Mouse (Mus musculus): ENCODE results near the gene Csrnp3. TPM values are rescaled to one million over a fixed set of nuclear protein-coding genes. Genes with fewer than 3 reads are reported as not detected.

The Csrnp3 gene
- polyA plus RNA-seq, 1 experiment from 2014 or later, result 1.2 TPM

DNA sequence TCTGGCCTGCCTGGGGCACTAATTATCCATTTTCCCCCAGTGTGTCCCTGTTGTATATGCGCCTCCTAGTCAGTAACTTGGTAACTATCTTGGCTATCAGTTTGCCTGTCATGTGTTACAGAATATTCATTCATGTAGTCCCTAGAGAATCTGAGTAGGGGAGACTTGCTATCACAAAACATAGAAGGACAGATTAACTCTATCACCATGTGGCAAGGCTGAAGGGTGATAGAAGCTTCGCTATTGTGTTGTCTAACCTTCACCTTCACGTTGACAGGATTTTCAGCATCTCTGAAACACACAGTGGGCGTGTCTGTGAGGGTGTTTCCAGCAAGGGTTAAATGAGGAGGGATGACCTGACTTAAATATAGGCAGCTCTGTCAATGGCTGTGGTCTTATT, 140.1 kb downstream of the Csrnp3 start:
- peaks cover 41% of the 10 kb centered on the region for H3K27me3 ChIP-seq (ENCODE audit: control insufficient read depth, insufficient read depth, low read length)
- no peak overlapping the region for H3K4me3 ChIP-seq (ENCODE audit: low read length)

DNA sequence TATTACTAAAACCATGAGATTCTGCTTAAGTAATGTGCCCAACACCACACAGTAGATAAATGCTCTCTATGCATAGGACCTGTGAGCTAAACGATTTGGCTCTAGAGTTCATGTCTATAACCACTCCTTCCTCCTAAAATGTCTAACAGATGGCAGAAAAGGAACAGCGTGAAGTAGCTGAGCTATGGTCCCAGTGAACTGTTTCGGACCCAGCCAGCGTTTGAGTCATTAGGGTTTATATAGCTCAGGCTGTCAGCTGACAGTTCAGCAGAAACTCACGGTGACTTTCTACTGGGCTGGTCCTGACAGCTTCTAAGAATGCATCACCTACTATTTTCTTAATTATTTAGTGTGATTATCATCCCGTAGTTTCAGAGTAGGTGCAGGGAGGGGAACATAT, 141.5 kb downstream of the Csrnp3 start:
- WGBS, result 55% methylated on average over 6 of the region's 6 CpGs
- Histone ChIP-seq H3K4me1 (ENCODE audit: control insufficient read depth, insufficient read depth, low read length) (peaks cover 5% of the 10 kb centered on the region; the same call in 1 of the 2 replicates), H3K9ac (ENCODE audit: low read length) (no peak overlapping the region), H3K9me3 (replicated peaks; ENCODE audit: control insufficient read depth, low read length) (no peaks in the 10 kb centered on the region), H3K4me2 (ENCODE audit: low read depth, low read length) (no peak overlapping the region), H3K4me3 (ENCODE audit: low read length) (no peak overlapping the region), H3K36me3 (ENCODE audit: control insufficient read depth, insufficient read depth) (no peaks in the 10 kb centered on the region), H3K27ac (ENCODE audit: low read length) (no peak overlapping the region), H3K27me3 (ENCODE audit: control insufficient read depth, insufficient read depth, low read length) (peaks cover 43% of the 10 kb centered on the region)
- no peak for ATAC-seq (replicated peaks; ENCODE audit: extremely low read depth, insufficient read depth, low FRiP score)

More for the DNA sequence above, 140.1 kb downstream of the Csrnp3 start:
- 58% methylated on average over 4 of the region's 4 CpGs for WGBS
- Histone ChIP-seq H3K4me1 (ENCODE audit: control insufficient read depth, insufficient read depth, low read length) (peaks cover 9% of the 10 kb centered on the region; the same call in 1 of the 2 replicates), H3K36me3 (ENCODE audit: control insufficient read depth, insufficient read depth) (no peaks in the 10 kb centered on the region), H3K9ac (ENCODE audit: low read length) (no peak overlapping the region), H3K9me3 (replicated peaks; ENCODE audit: control insufficient read depth, low read length) (no peaks in the 10 kb centered on the region), H3K4me2 (ENCODE audit: low read depth, low read length) (no peak overlapping the region), H3K27ac (ENCODE audit: low read length) (no peak overlapping the region)
- no peak for ATAC-seq (replicated peaks; ENCODE audit: extremely low read depth, insufficient read depth, low FRiP score)

DNA sequence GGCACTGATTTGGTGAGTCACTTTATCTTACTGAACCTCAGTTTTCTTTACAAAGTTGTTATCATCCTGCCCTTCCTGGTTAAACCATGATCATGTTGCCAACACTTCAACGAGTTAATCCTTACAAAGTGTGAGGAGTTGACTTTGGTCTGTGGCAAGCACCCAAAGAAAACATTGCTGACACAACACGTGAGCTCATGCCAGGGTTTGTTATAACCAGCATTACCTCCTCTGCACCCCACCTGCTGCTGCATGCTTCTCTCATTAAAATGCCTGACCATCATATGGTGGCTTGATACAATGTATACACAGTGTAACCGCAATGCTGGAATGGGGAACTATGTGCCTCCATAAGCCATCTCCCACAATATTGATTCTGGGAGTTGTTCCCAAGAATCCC, 142.0 kb downstream of the Csrnp3 start:
- H3K27me3 ChIP-seq (ENCODE audit: control insufficient read depth, insufficient read depth, low read length), result peaks cover 46% of the 10 kb centered on the region
- no peak overlapping the region for H3K27ac ChIP-seq (ENCODE audit: low read length)
- 54% methylated on average over 3 of the region's 3 CpGs for WGBS
- H3K9ac ChIP-seq (ENCODE audit: low read length), result no peak overlapping the region
- H3K36me3 ChIP-seq (ENCODE audit: control insufficient read depth, insufficient read depth), result no peaks in the 10 kb centered on the region
- no peak for ATAC-seq (replicated peaks; ENCODE audit: extremely low read depth, insufficient read depth, low FRiP score)
- no peaks in the 10 kb centered on the region for H3K9me3 ChIP-seq (replicated peaks; ENCODE audit: control insufficient read depth, low read length)
- peaks cover 5% of the 10 kb centered on the region; the same call in 1 of the 2 replicates for H3K4me1 ChIP-seq (ENCODE audit: control insufficient read depth, insufficient read depth, low read length)
- H3K4me3 ChIP-seq (ENCODE audit: low read length), result no peak overlapping the region
- no peak overlapping the region for H3K4me2 ChIP-seq (ENCODE audit: low read depth, low read length)

DNA sequence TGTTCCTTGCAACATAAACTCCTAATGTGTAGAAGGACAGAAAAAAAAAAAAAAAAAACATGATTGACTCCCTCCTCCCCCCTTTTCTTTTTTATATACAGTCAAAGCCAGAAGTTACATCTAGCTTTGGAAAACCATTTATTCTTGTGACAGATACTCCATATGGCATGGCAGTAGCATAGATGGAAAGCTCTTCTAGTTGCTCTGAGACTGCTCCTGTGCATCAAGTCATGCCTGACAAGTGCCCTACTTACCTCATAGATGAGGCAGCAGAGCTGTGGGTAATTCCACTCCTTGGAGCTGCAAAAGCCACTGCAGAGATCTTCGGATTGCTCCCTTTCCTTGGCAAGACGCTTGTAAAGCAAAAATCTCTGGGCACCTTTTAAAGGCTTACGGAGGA, 143.2 kb downstream of the Csrnp3 start:
- no peak overlapping the region for H3K4me3 ChIP-seq (ENCODE audit: low read length)
- 88% methylated on average over 3 of the region's 3 CpGs for WGBS
- H3K4me1 ChIP-seq (ENCODE audit: control insufficient read depth, insufficient read depth, low read length), result peaks cover 5% of the 10 kb centered on the region; the same call in 1 of the 2 replicates
- H3K27ac ChIP-seq (ENCODE audit: low read length), result no peak overlapping the region
- H3K9ac ChIP-seq (ENCODE audit: low read length), result no peak overlapping the region
- ATAC-seq (replicated peaks; ENCODE audit: extremely low read depth, insufficient read depth, low FRiP score), result no peak
- no peaks in the 10 kb centered on the region for H3K9me3 ChIP-seq (replicated peaks; ENCODE audit: control insufficient read depth, low read length)
- H3K27me3 ChIP-seq (ENCODE audit: control insufficient read depth, insufficient read depth, low read length), result peaks cover 41% of the 10 kb centered on the region
- no peak overlapping the region for H3K4me2 ChIP-seq (ENCODE audit: low read depth, low read length)
- no peaks in the 10 kb centered on the region for H3K36me3 ChIP-seq (ENCODE audit: control insufficient read depth, insufficient read depth)

DNA sequence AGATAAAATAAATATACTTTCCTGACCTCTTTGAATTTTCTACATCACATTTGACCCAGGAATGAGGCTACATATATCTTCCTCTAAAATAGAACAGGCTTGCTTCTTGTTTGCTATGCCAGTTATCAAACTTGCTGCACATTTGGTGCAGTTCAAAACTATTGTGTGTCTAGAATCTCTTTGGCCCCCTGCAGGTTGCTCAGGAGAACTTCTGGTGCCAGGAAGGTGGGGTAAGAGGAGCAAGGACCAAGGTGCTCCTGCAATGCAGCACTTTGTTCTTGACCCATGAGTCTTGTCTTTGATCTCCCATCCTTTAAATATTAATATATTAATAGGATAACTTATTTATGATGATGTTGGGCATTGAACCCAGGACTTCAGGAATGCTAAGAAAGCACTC, 144.5 kb downstream of the Csrnp3 start:
- Histone ChIP-seq H3K36me3 (ENCODE audit: control insufficient read depth, insufficient read depth) (no peaks in the 10 kb centered on the region), H3K27ac (ENCODE audit: low read length) (no peak overlapping the region), H3K9me3 (replicated peaks; ENCODE audit: control insufficient read depth, low read length) (no peaks in the 10 kb centered on the region), H3K4me1 (ENCODE audit: control insufficient read depth, insufficient read depth, low read length) (peaks cover 5% of the 10 kb centered on the region; the same call in 1 of the 2 replicates), H3K4me2 (ENCODE audit: low read depth, low read length) (no peak overlapping the region), H3K4me3 (ENCODE audit: low read length) (no peak overlapping the region), H3K9ac (ENCODE audit: low read length) (no peak overlapping the region), H3K27me3 (ENCODE audit: control insufficient read depth, insufficient read depth, low read length) (peaks cover 28% of the 10 kb centered on the region)
- ATAC-seq (replicated peaks; ENCODE audit: extremely low read depth, insufficient read depth, low FRiP score), result no peak

DNA sequence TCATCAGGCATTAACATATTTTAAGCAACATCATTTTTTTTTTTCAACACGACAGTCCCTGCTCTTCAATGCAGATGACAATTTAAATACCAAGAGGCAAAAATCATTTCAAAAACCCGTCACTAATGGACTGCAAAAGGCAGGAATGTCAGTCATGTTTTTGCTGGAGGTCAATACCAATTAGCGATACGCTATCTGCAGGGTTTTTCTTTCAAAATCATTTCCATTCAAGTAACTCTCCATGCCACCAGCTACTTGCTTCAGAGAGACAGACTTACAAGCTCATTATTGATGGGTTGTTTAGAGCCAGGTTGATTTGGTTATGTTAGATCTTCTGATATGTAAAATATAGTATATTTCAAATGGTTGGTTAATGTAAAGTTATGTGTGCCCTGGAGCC, 145.2 kb downstream of the Csrnp3 start:
- no peak for ATAC-seq (replicated peaks; ENCODE audit: extremely low read depth, insufficient read depth, low FRiP score)
- peaks cover 25% of the 10 kb centered on the region for H3K27me3 ChIP-seq (ENCODE audit: control insufficient read depth, insufficient read depth, low read length)
- peaks cover 5% of the 10 kb centered on the region; the same call in 1 of the 2 replicates for H3K4me1 ChIP-seq (ENCODE audit: control insufficient read depth, insufficient read depth, low read length)
- H3K27ac ChIP-seq (ENCODE audit: low read length), result no peak overlapping the region
- H3K36me3 ChIP-seq (ENCODE audit: control insufficient read depth, insufficient read depth), result no peaks in the 10 kb centered on the region
- no peaks in the 10 kb centered on the region for H3K9me3 ChIP-seq (replicated peaks; ENCODE audit: control insufficient read depth, low read length)
- WGBS, result 83% methylated on average over 4 of the region's 4 CpGs
- no peak overlapping the region for H3K4me3 ChIP-seq (ENCODE audit: low read length)
- H3K9ac ChIP-seq (ENCODE audit: low read length), result no peak overlapping the region
- no peak overlapping the region for H3K4me2 ChIP-seq (ENCODE audit: low read depth, low read length)

DNA sequence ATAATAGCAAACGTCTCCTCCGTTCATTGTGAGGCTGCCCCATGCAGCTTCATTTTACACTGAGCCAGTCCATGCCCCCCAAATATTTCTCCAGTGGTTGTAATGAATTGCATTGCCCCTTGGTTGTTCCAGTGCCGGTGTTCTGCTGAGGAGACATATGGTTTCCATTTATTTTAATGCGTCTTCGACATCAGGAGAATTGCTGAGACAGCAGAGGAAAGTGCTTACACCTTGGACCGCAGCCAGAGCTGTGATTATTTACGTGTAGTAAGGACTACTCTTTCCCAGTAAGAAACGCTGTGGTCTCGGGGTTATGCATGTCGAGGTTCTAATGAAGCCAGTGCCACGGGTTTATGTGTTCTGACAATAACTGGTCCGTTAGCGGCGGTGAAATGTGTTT, 147.8 kb downstream of the Csrnp3 start:
- 62% methylated on average over 14 of the region's 14 CpGs for WGBS
- no peak overlapping the region for H3K9ac ChIP-seq (ENCODE audit: low read length)
- H3K4me3 ChIP-seq (ENCODE audit: low read length), result no peak overlapping the region
- no peak overlapping the region; the same call in 1 of the 2 replicates for H3K4me2 ChIP-seq (ENCODE audit: low read depth, low read length)
- H3K4me1 ChIP-seq (ENCODE audit: control insufficient read depth, insufficient read depth, low read length), result peaks cover 2% of the 10 kb centered on the region; the same call in 1 of the 2 replicates
- no peaks in the 10 kb centered on the region for H3K9me3 ChIP-seq (replicated peaks; ENCODE audit: control insufficient read depth, low read length)
- ATAC-seq (replicated peaks; ENCODE audit: extremely low read depth, insufficient read depth, low FRiP score), result no peak
- H3K27ac ChIP-seq (ENCODE audit: low read length), result no peak overlapping the region
- H3K27me3 ChIP-seq (ENCODE audit: control insufficient read depth, insufficient read depth, low read length), result peaks cover 13% of the 10 kb centered on the region
- H3K36me3 ChIP-seq (ENCODE audit: control insufficient read depth, insufficient read depth), result no peaks in the 10 kb centered on the region

DNA sequence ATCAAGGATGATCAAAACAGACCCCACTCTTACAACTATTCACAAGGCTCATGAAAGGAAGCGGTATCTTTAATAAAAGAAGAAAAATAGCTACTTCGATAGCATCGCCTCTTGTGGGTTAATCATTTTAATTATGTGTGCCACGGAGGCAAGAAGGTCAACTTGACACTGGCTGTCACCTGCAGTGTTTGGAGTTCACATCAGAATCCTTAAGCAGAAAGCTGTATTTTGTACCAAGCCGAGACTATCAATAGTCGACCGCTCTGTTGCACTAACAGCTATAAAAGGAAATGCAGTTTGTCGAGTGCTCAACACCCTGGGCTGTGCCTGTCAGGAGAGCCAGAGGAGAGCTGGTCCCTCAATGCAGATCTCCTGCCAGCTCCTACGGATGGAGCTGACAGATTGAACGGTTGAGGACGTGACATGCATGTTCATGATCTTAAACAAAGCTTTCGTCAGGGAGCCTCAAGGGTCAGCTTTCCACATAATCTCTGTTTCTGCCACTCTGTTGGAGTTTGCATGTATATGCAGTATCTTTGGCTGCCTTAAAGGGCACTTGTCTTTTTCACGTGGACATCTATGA, 149.4 kb downstream of the Csrnp3 start:
- peak overlapping the region; percentile 44; the same call in 1 of the 2 replicates for H3K4me2 ChIP-seq (ENCODE audit: low read depth, low read length)
- H3K27me3 ChIP-seq (ENCODE audit: control insufficient read depth, insufficient read depth, low read length), result peaks cover 9% of the 10 kb centered on the region
- H3K27ac ChIP-seq (ENCODE audit: low read length), result peak overlapping the region; percentile 45

DNA sequence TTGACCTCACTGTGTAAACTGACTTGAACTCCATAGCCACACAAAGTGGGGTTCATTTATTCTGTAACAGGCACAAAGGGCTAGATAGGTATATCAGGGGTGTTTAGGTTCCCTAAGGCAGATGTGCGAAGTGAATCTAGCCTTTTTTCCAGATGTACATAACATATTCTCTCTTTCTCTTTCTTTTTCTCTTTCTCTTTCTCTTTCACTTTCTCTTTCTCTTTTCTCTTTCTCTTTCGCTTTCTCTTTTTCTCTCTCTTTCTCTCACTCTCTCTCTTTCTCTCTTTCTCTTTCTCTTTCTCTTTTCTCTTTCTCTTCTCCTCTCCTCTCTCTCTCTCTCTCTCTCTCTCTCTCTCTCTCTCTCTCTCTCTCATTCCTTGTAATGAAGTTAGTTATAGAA, 153.2 kb downstream of the Csrnp3 start:
- Histone ChIP-seq H3K9ac (ENCODE audit: low read length) (no peak overlapping the region), H3K4me2 (ENCODE audit: low read depth, low read length) (no peak overlapping the region), H3K27ac (ENCODE audit: low read length) (no peak overlapping the region), H3K4me3 (ENCODE audit: low read length) (no peak overlapping the region), H3K4me1 (ENCODE audit: control insufficient read depth, insufficient read depth, low read length) (0 out of 2 replicates have a peak, but pooled peaks cover 2% of the 10 kb centered on the region), H3K9me3 (replicated peaks; ENCODE audit: control insufficient read depth, low read length) (no peaks in the 10 kb centered on the region), H3K27me3 (ENCODE audit: control insufficient read depth, insufficient read depth, low read length) (peaks cover 13% of the 10 kb centered on the region), H3K36me3 (ENCODE audit: control insufficient read depth, insufficient read depth) (no peaks in the 10 kb centered on the region)
- 94% methylated on average over 2 of the region's 2 CpGs for WGBS
- no peak for ATAC-seq (replicated peaks; ENCODE audit: extremely low read depth, insufficient read depth, low FRiP score)

More for the DNA sequence above, 149.4 kb downstream of the Csrnp3 start:
- no peaks in the 10 kb centered on the region for H3K9me3 ChIP-seq (replicated peaks; ENCODE audit: control insufficient read depth, low read length)
- peaks cover 2% of the 10 kb centered on the region; the same call in 1 of the 2 replicates for H3K4me1 ChIP-seq (ENCODE audit: control insufficient read depth, insufficient read depth, low read length)
- no peak overlapping the region for H3K4me3 ChIP-seq (ENCODE audit: low read length)
- ATAC-seq (replicated peaks; ENCODE audit: extremely low read depth, insufficient read depth, low FRiP score), result peak; percentile 92
- WGBS, result 33% methylated on average over 13 of the region's 13 CpGs
- H3K9ac ChIP-seq (ENCODE audit: low read length), result no peak overlapping the region
- H3K36me3 ChIP-seq (ENCODE audit: control insufficient read depth, insufficient read depth), result no peaks in the 10 kb centered on the region

Data from heart, embryonic 16.5 days (tissue).